Mouse (Mus musculus): ENCODE results near the gene Zbtb34. TPM values are rescaled to one million over a fixed set of nuclear protein-coding genes. Genes with fewer than 3 reads are reported as not detected.

Gene Zbtb34
- total RNA-seq (2021): 10 to 100 TPM; 24.2 to 26.2 TPM

DNA sequence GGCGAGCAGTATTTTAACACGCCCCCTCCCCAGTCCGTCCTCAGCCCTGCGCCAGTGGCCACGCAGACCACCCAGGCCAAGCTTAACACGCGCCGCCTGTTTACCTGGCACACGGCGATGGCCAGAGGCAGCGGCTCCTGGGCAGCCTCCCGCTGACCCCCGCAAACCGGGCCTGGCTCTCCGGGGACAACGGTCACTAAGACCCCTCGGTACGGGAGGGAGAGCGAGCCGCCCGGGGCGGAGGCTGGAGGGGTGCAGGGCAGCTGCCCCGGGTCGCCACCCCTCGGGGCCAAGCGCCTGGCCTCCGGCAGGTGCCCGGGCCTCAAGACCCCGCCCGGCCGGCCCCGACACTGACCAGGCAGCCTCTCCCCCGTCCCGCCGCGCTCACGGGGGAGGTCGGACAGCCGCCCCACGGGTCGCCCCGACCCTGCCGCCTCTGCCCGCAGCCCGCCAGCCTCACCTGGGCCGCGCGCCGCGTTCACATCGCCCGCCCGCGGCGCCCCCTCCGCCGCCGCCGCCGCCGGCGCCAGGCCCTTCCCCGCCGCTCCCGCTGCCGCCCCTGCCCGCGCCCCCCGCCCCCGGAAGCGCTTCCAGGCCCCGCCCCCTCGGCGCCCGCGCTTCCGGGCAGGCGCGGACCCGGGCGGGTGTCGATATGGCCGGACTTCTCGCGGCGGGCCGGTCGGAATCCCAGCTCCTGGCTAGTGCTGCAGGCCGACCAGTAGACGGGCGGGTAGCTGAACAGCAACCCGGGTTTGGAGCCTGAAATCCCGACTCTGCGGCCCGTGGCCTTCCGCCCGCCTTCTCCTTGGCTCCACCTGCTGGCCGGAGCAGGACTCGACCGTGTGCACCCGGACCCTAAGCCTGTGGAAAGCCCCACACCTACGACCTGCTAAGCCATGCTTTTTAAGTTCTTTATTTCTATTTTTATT lies at the start of gene Zbtb34:
Zbtb34 (minus strand) TSS at position 554 of the 929 bp plus-strand sequence.
- intact Hi-C loops (cut with DNase I): loop anchor here (2.0 to 5.0 kb wide), 2 partner anchors 22 to 36 kb away; partner anchors contain the start of gene Zbtb43
- peak; percentile 54 to 59 for DNase-seq (ENCODE audit: low spot score in 2 of 2)

DNA sequence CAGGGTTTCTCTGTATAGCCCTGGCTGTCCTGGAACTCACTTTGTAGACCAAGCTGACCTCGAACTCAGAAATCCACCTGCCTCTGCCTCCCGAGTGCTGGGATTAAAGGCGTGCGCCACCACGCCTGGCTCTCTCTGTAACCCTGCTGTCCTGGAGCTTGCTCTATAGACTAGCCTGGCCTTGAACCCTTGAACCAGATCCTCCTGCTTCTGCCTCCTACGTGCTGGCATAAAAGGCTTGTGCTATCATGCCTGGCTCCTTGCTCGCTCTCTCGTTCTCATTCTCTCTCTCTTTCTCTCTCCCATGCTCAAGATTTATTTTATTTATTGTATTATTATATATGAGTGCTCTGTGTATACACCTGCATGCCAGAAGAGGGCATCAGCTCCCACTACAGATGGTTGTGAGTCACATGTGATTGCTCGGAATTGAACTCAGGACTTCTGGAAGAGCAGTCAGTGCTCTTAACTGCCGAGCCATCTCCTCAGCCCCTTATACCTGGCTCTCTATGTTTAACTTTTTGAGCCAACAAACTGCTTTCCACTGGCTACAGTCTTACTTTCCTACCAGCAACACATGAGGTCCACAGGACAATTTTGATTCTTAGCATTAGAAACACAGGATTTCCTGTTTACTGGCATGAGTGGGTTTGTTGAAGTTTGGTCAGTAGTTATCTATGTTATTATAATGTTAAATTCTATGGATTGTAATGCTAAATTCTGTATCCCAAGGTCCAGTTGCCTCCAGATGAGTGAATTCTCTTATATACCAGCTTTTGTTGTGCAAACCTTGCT lies 47.0 kb upstream of the Zbtb34 start:
- intact Hi-C loops (cut with DNase I): no loop called here
- no peak for DNase-seq (ENCODE audit: low spot score in 2 of 2)

DNA sequence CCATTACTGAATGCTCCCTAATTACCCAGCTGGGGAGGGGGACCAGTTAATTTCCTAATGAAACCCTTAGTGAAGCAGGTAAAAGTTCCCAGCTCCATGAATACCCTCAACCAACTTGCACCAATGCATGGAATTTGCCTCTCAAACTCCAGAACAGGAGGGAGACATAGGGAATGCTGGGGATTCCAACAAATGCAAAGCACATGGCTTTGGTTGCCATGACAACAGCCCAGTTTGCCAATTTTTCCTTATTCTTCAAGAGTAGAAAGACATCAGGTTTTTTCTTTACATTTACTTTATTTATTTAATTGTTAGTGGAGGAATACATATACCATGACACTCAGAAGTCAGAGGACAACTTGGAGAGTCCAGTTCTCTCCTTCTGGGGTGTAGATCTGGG lies 44.8 kb upstream of the Zbtb34 start:
- intact Hi-C loops (cut with DNase I): no loop called here
- DNase-seq (ENCODE audit: low spot score in 2 of 2): peak; percentile 78 to 91

DNA sequence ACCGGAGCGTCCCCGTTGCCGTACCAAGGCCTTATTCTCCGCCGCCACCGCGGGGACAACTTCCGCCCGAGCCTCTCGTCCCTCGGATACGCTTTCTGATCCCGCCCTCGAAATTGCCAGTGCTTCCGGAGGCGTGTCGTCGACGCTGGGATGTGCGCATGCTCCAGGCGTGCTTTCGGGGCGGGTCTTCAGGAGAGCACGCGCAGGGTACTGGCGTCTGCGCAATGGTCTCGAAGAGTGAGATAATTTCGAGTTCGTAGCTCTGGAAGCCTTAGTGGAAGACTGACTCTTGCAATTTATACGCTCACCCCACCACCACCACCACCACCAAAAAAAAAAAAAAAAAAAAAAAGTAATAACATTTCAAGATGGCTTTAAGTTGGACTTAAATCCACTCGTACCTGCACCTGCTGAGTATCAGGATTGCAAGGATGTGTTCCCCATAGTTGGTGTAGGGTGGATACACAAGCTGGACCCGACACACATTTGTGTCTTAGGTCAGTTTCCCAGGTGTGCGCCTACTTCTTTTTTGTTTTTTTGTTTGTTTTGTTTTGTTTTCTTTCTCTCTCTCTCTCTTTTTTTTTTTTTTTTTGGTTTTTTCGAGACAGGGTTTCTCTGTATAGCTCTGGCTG lies 37.5 kb upstream of the Zbtb34 start, which contains the start of gene Zbtb43:
Zbtb43 (minus strand) TSS at position 94 of the 632 bp plus-strand sequence.
- peak; percentile 94 to 97 for DNase-seq (ENCODE audit: low spot score in 2 of 2)
- intact Hi-C loops (cut with DNase I): loop anchor here (5.0 kb wide), 1 partner anchor 36 kb away; the partner anchor contains the start of gene Zbtb34

DNA sequence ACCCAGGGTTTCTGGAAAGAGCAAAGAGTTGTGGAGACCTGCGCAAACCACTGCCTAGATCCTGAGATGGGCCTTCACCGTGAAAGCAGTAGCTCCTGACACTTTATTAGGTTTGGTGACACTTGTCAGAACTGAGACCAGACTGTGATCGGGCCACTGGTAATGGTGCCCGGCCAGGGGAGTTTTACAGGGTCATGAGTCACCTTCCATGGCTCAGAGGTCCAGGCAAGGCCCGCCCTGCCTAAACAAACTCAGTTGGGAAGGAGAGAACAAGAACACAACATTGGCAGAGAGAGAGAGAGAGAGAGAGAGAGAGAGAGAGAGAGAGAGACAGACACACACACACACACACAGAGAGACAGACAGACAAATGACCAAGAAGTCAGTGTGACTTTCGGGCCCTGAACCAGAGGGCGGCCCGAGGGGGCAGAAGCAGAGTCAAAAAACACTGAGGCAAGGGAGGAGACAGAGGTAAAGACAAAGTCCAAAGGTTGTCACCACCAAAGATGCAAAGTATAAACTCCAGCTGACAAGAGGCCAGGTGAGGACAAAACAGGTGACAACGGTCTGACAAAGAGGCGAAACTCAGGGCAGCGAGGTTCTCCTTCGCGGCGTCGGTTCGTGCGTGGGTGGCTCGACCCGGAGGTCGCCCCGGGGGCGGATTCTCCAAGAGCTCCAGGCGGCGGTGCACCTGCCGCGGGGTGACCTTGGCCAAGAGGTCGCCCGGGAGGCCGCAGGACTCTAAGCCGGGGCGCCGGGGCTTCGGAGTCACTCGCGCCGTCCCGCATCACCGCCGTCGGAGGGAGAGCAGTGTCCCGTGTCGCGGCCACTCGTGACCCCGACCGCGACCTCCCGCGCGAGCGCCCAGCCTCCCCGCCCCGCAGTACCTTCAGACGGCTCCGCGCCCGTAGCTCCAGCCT lies 36.7 kb upstream of the Zbtb34 start:
- DNase-seq (ENCODE audit: low spot score in 2 of 2): no peak
- intact Hi-C loops (cut with DNase I): loop anchor here (5.0 kb wide), 1 partner anchor 36 kb away; the partner anchor contains the start of gene Zbtb34

DNA sequence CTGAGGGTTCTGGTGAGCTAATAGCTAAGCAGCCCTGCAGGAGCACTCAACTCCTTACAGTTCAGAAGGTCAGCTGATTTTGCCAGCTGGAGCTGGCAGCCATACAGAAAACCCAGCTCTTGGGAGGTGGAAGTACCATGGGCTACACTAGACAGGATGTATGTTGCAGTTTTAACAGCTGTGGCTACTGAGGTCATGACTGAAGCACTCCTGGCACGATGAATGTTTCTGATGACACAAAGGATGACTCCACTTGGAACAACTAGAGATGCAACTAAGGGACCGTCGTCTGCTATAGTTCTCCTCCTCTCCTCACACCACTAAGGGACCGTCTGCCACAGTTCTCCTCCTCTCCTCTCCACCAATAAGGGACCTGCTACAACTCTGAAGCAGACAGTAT lies 34.8 kb upstream of the Zbtb34 start:
- no peak for DNase-seq (ENCODE audit: low spot score in 2 of 2)
- intact Hi-C loops (cut with DNase I): loop anchor here (5.0 kb wide), 1 partner anchor 34 kb away; the partner anchor contains the start of gene Zbtb34

DNA sequence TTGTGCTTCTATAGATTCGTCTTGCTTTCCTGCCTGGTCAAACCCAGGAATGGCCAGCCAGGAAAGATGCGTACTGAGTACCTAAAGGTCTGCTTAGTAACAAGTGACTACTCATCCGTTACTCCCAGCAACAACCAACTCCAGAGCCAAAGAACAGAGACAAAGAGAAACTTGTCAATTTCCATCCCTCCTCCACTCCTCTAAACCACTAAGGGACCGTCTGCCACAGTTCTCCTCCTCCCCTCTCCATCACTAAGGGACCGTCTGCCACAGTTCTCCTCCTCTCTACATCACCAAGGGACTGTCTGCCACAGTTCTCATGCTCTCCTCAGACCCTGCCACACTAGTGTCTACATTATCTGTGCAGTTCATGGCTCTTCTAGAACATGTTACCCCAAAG lies 34.1 kb upstream of the Zbtb34 start:
- intact Hi-C loops (cut with DNase I): loop anchor here (5.0 kb wide), 1 partner anchor 33 kb away; the partner anchor contains the start of gene Zbtb34
- DNase-seq (ENCODE audit: low spot score in 2 of 2): no peak

DNA sequence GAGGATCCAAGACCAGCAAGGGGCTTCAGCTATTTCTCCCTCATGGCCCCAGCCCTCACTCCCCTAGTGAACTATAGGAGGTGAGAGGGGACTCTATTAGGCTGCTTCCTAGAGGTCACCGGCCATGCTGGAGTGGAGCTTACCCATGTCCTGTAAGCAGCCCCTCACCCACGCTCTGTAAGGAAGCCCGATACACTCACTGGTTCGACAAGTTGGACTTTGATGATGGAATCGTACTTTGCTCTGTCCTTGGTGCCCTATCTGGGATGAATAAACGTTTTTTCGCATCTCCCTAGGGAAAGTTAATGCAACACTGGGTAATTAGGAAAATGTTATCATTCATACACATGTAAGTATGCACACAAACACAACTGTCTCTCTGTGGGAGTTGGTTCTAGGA lies 30.9 kb upstream of the Zbtb34 start:
- intact Hi-C loops (cut with DNase I): no loop called here
- DNase-seq (ENCODE audit: low spot score in 2 of 2): no peak

DNA sequence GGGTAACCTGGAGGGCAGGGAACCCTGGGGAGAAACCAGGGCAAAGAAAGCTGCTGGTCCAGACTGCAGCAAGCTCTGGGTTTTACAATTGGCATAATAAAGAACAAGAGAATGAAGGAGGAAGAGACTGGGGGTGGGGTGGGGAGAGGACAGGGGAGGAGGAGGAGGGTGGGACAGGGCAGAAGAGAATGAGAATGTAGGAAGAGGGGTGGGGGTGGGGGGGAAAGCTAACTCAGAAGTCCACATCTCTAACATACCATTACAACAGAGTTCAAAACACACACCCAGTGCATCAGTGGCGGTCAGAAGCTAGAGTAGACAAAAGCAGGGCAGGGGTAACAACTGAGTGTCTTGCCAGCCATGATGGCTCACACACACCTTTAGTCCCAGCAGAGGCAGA lies 29.9 kb upstream of the Zbtb34 start:
- DNase-seq (ENCODE audit: low spot score in 2 of 2): no peak
- intact Hi-C loops (cut with DNase I): no loop called here

DNA sequence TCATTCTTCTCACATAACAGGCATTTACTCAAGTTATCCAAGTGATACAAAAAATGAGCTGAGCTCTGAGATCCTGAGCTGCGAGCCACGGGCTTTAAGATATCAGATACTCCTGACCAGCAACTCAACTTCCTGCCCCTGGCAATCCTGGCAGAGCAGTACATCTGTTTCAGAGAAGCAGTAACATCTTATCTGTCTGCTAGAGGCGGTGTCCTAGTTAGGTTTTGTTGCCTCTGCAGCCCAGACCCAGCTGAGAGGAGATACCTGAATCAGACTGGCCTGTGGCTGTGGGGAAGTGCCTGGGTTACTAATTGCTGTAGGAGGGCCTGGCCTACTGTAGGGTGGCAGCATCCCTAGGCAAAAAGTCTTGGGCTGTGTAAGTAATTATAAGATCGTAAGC lies 28.5 kb upstream of the Zbtb34 start:
- intact Hi-C loops (cut with DNase I): no loop called here
- DNase-seq (ENCODE audit: low spot score in 2 of 2): no peak

DNA sequence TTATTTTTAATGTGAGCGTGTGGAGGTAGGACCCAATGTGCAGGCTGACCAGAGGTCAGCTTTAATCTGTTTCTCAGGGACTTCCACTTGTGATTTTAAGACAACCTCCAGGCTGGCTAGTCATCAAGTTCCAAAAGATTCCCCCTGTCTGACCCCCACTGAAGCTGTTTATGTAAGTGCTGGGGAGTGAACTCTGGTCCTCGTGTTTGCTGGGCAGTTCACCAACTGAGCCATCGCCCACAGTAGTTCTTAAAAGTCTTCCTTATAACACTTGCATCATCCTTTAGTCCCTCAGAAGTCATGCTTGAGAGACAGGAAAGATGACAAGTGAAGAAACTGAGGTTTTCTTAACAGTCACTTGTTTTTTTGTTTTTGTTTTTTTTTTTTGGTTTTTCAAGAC lies 25.6 kb upstream of the Zbtb34 start:
- DNase-seq (ENCODE audit: low spot score in 2 of 2): no peak
- intact Hi-C loops (cut with DNase I): no loop called here

DNA sequence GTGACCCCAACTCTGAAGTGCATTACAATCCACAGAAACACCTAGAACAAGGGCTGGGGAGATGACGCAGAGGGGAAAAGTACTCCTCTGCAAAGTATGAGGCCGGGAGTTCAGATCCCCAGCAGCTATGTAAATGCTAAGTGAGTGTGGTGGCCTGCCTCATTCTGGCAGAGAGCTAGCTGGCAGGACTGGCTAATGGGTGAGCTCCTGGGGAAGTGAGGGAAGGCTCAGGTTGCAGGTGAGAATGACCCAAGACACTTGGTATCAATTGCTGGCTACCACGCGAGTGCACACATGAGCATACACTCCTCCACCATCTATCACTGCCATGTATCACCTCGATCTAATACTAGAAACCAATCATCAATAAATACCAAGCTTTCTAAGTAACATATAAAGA lies 25.1 kb upstream of the Zbtb34 start:
- intact Hi-C loops (cut with DNase I): no loop called here

DNA sequence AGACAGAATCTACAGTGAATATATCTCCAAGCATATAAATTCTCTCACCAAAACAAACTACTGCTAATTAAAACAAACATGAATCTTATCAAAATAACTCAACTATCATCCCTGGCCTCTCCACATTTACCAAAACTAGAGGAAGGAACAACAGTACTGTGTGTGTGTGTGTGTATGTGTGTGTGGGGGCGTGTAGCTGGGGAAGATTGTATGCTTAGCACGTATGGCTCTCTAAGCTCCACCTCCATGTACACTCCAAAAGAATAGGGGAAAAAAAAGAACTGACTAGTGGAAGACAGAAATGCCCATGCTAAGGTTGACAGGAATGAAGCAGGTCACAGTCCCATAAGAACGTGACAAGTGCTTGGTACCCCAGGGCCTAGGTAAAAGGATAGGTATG lies 24.2 kb upstream of the Zbtb34 start:
- intact Hi-C loops (cut with DNase I): no loop called here
- DNase-seq (ENCODE audit: low spot score in 2 of 2): peak in 1 of 2 experiments; percentile 66

More for the DNA sequence above, 25.1 kb upstream of the Zbtb34 start:
- no peak for DNase-seq (ENCODE audit: low spot score in 2 of 2)

DNA sequence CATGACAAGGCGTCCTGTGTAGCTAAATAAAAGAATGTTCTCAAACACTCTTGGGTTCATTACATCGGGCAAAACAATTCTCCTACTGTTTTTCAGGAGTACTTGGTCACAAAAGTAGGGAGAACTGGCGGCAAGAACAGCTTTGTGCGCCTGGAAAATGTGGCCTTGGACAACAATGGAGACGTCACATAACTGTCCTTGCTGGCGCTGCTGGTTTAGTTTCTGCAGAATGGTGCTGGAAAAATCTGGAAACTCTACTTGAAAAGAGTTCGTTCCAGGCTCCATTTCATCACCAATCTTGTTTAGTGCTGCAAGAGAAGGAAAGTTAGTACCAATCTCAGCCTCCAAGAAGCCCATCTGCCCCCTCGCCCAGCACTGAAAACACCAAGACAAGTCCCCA lies 23.7 kb upstream of the Zbtb34 start:
- no peak for DNase-seq (ENCODE audit: low spot score in 2 of 2)
- intact Hi-C loops (cut with DNase I): no loop called here

DNA sequence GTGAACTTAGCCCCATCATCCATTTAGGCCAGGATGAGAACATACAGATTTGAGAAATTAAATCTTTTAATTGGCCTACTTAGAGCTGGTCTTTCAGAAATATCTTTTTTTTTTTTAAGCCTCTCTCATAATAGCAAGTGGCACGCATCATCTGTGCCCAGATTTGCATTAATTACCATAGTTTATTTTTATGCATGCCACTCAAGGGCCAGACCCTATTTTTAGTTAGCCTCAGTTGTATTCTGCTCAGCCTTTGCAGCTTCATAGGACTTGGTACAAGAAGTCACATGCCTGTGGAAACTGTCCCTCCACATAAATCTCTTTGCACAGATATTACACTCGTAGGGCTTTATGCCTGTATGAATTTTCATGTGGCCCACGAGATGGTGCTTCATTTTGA lies 22.4 kb upstream of the Zbtb34 start:
- intact Hi-C loops (cut with DNase I): loop anchor here (2.0 kb wide), 1 partner anchor 23 kb away; the partner anchor contains the start of gene Zbtb34
- peak in 1 of 2 experiments; percentile 89 for DNase-seq (ENCODE audit: low spot score in 2 of 2)

DNA sequence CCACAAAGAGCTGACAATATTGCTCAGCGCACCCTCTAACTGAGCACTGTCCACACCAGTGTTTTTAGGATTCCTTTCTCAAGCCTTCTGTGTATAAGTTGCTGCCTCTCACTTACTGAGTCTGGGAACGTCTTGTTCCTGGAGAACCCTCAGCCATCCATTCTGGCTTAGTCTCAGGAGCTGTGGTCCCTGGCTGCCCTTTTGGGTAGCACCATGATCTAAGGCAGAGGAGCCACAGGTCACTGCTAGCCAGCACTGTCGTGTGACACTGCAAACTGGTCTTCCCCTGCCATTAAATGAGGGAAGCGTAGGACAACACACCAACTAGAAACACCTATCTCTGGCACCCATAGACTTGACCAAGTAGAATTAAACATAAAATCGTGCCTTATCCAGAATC lies 21.6 kb upstream of the Zbtb34 start:
- DNase-seq (ENCODE audit: low spot score in 2 of 2): no peak

DNA sequence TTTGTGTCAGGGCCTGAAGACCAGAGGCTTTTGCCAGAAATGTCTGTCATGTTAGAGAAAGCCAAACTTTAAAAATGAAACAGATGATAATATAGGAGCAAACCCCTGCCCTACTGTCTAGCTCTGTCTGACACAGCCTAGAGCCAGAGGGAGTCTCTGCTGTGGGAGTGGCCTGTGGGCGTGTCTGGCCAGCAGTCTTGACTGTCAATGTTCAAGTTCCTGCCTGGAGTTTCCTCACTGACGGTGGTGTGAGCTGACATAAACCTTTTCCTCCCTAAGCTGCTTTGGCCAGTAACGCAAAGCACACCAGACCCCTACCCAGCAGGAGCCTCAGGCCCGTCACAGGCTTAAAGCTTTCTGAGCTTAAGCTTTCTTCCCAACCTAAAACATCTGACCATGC lies 21.0 kb upstream of the Zbtb34 start:
- peak in 1 of 2 experiments; percentile 68 for DNase-seq (ENCODE audit: low spot score in 2 of 2)
- intact Hi-C loops (cut with DNase I): loop anchor here (2.0 kb wide), 1 partner anchor 21 kb away; the partner anchor contains the start of gene Zbtb34

More for the DNA sequence above, 21.6 kb upstream of the Zbtb34 start:
- intact Hi-C loops (cut with DNase I): loop anchor here (2.0 kb wide), 1 partner anchor 22 kb away; the partner anchor contains the start of gene Zbtb34
